Mouse (Mus musculus): Measurements from ENCODE around the gene Hbq1b.
"Not testable (repeated sequence)": the region's sequence is repeated elsewhere in the genome, so short reads cannot be mapped to it uniquely, and the experiment has no call there.

GRCm38 (mm10) chr11:32299865-32300264 is 13.1 kb downstream of the Hbq1b start, which contains the start of gene Hbq1a:
- TF ChIP-seq GATA1 (IDR thresholded peaks at IDR 0.05; ENCODE audit: borderline replicate concordance, low read length); FLI1 (IDR thresholded peaks at IDR 0.05; ENCODE audit: low read length): not testable (repeated sequence)
